Mouse (Mus musculus): ENCODE results near the gene Cdk17. TPM values are rescaled to one million over a fixed set of nuclear protein-coding genes. Genes with fewer than 3 reads are reported as not detected.

The Cdk17 gene
- 1 to 10 TPM; 4.5 to 7.0 TPM for total RNA-seq (2021)
- long read RNA-seq, experiment 1, partial matches to known transcripts = 0 of 5 reads
- long read RNA-seq, experiment 1, other reads (novel, unspliced or antisense) = 1 of 5 reads
- long read RNA-seq, experiment 2, partial matches to known transcripts = 0 of 4 reads
- long read RNA-seq, experiment 2, other reads (novel, unspliced or antisense) = 3 of 4 reads

GRCm38 (mm10) chr10:93160807-93161510 is at the start of gene Cdk17:
Gene Cdk17, plus strand, starts transcription at chr10:93160875.
- intact Hi-C loops (cut with DNase I) = loop anchor here (2.0 to 5.0 kb wide), 3 partner anchors 76 to 266 kb away; no protein-coding TSS in a partner anchor
- peak; percentile 42 to 70 for DNase-seq

DNA sequence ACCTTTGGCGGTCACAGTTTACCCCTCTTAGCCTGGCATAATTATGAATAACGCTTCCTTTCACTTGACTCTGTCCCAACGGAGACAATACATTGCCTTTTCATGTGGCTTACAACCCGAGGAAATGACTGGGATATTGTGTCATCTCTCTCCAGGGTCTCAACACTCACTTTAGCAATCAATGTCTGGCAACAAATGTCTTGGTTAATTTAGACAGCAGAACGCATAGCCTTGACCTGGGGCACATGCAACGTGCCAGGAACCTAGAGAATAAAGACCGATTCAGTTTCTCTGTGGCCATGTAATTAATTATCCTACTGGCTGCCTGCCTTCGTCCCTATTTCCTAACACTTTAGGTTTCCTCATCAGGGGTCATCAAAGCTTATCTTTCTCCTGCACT is 49.3 kb upstream of the Cdk17 start:
- no peak for DNase-seq
- intact Hi-C loops (cut with DNase I) = no loop called here

GRCm38 (mm10) chr10:93112021-93112420 is 48.7 kb upstream of the Cdk17 start:
- intact Hi-C loops (cut with DNase I) = no loop called here
- DNase-seq = no peak

DNA sequence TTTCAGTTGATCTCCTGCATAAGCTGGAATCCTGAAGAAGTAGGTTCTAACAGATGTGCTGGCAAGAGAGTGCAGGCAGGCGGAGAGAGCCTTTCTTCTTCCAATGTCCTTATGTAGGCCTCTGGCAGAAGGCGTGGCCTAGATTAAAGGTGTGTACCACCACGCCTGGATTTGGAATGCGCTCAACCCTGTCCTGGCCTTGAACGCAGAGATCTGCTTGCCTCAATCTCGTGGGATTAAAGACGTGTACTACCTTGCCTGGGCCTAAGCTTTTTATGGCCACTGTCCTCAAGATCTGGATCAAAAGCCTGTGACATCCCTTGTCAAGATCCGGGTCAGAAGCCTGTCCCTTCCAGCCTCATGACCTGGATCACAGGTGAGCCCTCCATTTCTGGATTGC is 46.7 kb upstream of the Cdk17 start:
- no peak for DNase-seq
- intact Hi-C loops (cut with DNase I) = no loop called here

- intact Hi-C loops (cut with DNase I) = no loop called here
- no peak for DNase-seq
These were observed 45.9 kb upstream of the Cdk17 start for GRCm38 (mm10) chr10:93114782-93115181.

- no peak for DNase-seq
- intact Hi-C loops (cut with DNase I) = no loop called here
These were observed 44.9 kb upstream of the Cdk17 start for GRCm38 (mm10) chr10:93115743-93116142.

GRCm38 (mm10) chr10:93116636-93117035 is 44.0 kb upstream of the Cdk17 start:
- DNase-seq = no peak
- intact Hi-C loops (cut with DNase I) = no loop called here

- intact Hi-C loops (cut with DNase I) = no loop called here
- DNase-seq = no peak
These were observed 40.9 kb upstream of the Cdk17 start for GRCm38 (mm10) chr10:93119809-93120208.

DNA sequence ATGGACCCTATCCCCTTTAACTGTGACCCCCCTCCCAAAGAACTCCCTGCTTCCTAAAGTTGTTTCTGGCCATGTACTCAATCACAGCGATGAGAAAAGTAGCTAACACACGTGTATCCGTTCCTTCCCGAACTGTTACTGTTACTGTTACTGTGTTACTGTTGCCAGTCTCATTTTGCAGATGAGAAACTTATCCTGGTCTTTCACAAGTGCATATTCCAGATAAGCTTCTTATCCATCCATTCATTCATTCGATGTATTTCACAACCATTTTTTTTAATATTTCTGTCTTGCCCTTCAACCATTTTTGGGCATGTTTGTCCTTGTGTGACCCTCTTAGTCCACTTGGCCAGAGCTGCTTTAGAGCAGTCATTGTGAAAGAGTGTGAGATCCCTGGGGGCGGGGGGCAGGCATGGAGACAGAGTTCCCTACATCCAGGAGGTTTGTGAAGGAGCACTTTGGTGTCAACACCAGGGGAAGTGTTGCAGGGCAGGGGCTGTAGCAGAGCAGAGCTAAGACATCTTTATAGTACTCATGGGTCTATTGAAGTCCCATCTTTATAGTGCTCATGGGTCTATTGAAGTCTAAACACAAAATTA is 39.3 kb upstream of the Cdk17 start:
- intact Hi-C loops (cut with DNase I) = no loop called here
- no peak for DNase-seq

DNA sequence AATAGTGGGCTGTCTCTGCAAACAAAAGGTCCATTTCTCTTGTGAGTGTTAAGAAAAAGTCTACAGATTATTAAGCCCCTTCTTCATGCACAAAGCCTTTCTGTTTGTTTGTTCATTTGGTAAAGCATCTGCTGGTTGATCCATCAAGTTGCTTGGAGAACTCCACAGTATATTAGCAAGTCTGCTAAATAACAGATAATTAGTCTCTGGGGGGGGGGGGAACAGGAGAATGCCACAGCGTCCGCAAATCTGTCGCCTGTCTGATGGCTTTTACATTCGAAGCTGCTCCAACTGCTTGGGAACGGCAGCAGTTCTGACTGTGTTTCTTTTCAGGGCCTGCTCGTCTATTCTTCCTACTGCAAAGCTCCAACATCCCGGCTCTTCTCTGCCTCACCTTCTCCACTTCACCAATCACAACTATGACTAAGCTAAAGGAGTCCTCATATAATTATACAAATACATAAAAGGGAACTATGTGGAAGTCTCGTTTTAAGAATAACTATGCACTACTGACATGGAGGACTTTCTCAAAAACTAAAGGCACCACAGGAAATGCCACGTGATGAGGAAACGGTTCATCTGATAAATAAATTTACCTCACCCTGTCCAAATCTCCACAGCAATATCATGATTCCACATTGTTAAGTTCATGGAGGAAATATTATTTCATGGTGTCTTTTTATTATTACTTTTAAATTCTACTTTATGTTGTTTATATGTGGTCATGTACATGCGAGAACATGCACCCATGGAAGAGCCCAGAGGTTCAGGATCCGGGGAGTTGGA is 38.1 kb upstream of the Cdk17 start:
- DNase-seq = no peak
- intact Hi-C loops (cut with DNase I) = no loop called here

- no peak for DNase-seq
- intact Hi-C loops (cut with DNase I) = no loop called here
These were observed 37.4 kb upstream of the Cdk17 start for GRCm38 (mm10) chr10:93123310-93123709.

GRCm38 (mm10) chr10:93123957-93124613 is 36.6 kb upstream of the Cdk17 start:
- intact Hi-C loops (cut with DNase I) = no loop called here
- DNase-seq = peak; percentile 30 to 35

- intact Hi-C loops (cut with DNase I) = no loop called here
- DNase-seq = no peak
These were observed 34.6 kb upstream of the Cdk17 start for GRCm38 (mm10) chr10:93126025-93126424.

- intact Hi-C loops (cut with DNase I) = no loop called here
- no peak for DNase-seq
These were observed 32.1 kb upstream of the Cdk17 start for GRCm38 (mm10) chr10:93128566-93128965.

DNA sequence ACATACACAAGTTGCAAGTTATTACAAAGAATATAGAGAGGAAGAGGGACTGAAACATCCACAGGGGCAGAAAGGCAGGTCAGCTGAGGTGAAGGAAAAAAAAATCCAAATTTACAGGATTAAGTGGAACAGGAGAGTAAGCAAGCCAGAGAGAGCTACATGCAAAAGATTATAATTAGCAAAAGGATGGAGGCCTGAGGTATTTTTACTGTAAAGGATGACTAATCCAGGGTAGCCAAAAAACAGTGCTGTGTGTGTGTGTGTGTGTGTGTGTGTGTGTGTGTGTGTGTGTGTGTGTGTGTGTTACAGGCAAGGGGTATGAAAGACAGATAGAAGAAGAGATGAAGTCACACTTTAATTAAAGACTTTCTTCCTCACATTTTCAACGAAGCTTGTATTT is 31.3 kb upstream of the Cdk17 start:
- DNase-seq = no peak
- intact Hi-C loops (cut with DNase I) = no loop called here

GRCm38 (mm10) chr10:93129904-93130455 is 30.7 kb upstream of the Cdk17 start:
- intact Hi-C loops (cut with DNase I) = no loop called here
- no peak for DNase-seq

DNA sequence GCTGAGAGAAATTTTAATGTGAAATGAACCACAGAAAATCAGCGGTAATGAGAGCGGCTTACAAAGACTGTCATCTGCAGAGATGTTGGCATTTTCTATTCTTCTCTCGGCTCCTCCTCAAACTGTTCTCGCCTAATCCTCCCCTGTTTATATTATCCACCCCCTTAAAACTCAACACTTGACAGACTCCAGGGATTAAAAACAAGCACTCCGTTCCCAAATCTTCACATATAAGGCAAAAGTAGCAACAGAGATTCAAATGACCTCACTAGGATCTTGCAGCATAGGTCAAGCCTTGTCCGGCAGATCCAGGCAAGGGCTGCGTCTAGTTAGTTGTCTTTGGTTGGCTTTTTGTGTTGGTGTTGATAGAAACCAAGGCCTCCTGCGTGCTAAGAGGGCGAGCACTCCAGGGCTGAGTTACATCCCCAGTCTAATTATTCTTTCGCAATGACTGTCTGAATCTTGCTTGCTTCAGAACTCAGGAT is 30.2 kb upstream of the Cdk17 start:
- intact Hi-C loops (cut with DNase I) = no loop called here
- DNase-seq = no peak

GRCm38 (mm10) chr10:93131865-93132566 is 28.7 kb upstream of the Cdk17 start:
- no peak for DNase-seq
- intact Hi-C loops (cut with DNase I) = no loop called here

GRCm38 (mm10) chr10:93138730-93139129 is 21.9 kb upstream of the Cdk17 start:
- intact Hi-C loops (cut with DNase I) = no loop called here
- no peak for DNase-seq

DNA sequence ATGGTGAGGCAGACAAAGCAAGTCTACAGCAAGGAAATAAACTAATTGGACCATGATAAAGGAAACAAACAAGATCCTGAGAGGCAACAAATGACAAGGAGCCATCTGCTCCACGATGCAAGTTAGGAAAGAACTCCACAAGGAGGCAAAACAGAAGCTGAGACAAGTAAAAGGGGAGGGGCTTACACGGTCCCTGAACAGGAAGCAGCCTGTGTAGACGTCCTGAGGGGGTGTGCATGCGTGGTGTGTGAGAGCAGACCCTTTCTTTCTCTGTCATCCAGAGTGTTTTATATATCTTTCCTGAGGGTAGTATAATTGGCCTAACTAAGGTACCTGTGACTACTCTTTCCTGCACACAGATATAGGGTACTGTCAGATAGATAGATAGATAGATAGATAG is 19.9 kb upstream of the Cdk17 start:
- DNase-seq = no peak
- intact Hi-C loops (cut with DNase I) = no loop called here
